Mouse (Mus musculus) fibroblast of lung, adult 2 months (primary cell): ENCODE measurements around the gene Qtrt1.
A peak's percentile ranks its signal among the peaks of the same experiment; 100 is the strongest.
"Not testable (repeated sequence)": the region's sequence is repeated elsewhere in the genome, so short reads cannot be mapped to it uniquely, and the experiment has no call there.

Experiments used
- DNase-seq: peaks from one replicate; pipeline ENCODE4 v3.0.0-alpha.2; 2011; ENCODE audit warnings: low read depth

Qtrt1 gene

GRCm38 (mm10) chr9:21451391-21451790 is 39.8 kb downstream of the Qtrt1 start:
- DNase-seq = no peak

- DNase-seq = no peak
Observed at GRCm38 (mm10) chr9:21451870-21452269, 40.2 kb downstream of the Qtrt1 start.

- no peak for DNase-seq
Observed at GRCm38 (mm10) chr9:21453003-21453402, 41.4 kb downstream of the Qtrt1 start.

GRCm38 (mm10) chr9:21453459-21453858 is 41.8 kb downstream of the Qtrt1 start:
- no peak for DNase-seq

- no peak for DNase-seq
Observed at GRCm38 (mm10) chr9:21454556-21454955, 42.9 kb downstream of the Qtrt1 start.

- no peak for DNase-seq
Observed at GRCm38 (mm10) chr9:21455103-21455770, 43.6 kb downstream of the Qtrt1 start.

GRCm38 (mm10) chr9:21456246-21456929 is 44.8 kb downstream of the Qtrt1 start:
- DNase-seq = no peak

GRCm38 (mm10) chr9:21456930-21457634 is 45.4 kb downstream of the Qtrt1 start:
- DNase-seq = no peak

- DNase-seq = no peak
Observed at GRCm38 (mm10) chr9:21458821-21459220, 47.2 kb downstream of the Qtrt1 start.

- DNase-seq = no peak
Observed at GRCm38 (mm10) chr9:21460400-21460940, 48.8 kb downstream of the Qtrt1 start.

- no peak for DNase-seq
Observed at GRCm38 (mm10) chr9:21463138-21463590, 51.5 kb downstream of the Qtrt1 start.

- peak; percentile 37 for DNase-seq
Observed at GRCm38 (mm10) chr9:21463766-21464564, 52.3 kb downstream of the Qtrt1 start.

GRCm38 (mm10) chr9:21464565-21464928 is 52.9 kb downstream of the Qtrt1 start:
- not testable (repeated sequence) for DNase-seq

- DNase-seq = no peak
Observed at GRCm38 (mm10) chr9:21469032-21470024, 57.7 kb downstream of the Qtrt1 start.
